In genomic region chr1:34167151-34168057, GRCm38 (mm10) we compare ENCODE assay signal across 7 mouse cellular contexts.
DNase-seq lines count a peak whose midpoint lies in the region; ATAC-seq and TF ChIP-seq lines count a peak whose summit lies in the region.

No protein-coding gene starts in this region.

- DNase-seq in layer of hippocampus, adult 2 months (ENCODE audit: low spot score in 2 of 2), result peak in 1 of 2 experiments; percentile 38
- DNase-seq in layer of hippocampus, postnatal 10 days (ENCODE audit: low spot score in 2 of 2), result no peak
- peak; percentile 65 for DNase-seq in adrenal gland, postnatal 25 days
- peak; percentile 36 for DNase-seq in gastrocnemius, postnatal 25 days
- no peak for DNase-seq in T-cell, adult 2 months (ENCODE audit: low spot score)
- no peak for DNase-seq in spleen, postnatal 4 days (ENCODE audit: low spot score in 2 of 2)

- no peak for TF ChIP-seq CTCF in layer of hippocampus, adult 2 months (conservative IDR thresholded peaks at IDR 0.05)

- H3K9me3 ChIP-seq in limb, embryonic 15.5 days, result no peaks in the 10 kb centered on the region

- ATAC-seq in limb, embryonic 15.5 days (ENCODE audit: insufficient number of reproducible peaks, low FRiP score, low TSS enrichment, low read depth), result no peak

- H3K4me2 ChIP-seq in limb, embryonic 15.5 days, result no peak overlapping the region

- H3K4me3 ChIP-seq in layer of hippocampus, adult 2 months, result no peak overlapping the region
- no peak overlapping the region for H3K4me3 ChIP-seq in limb, embryonic 15.5 days

- H3K27me3 ChIP-seq in limb, embryonic 15.5 days, result no peaks in the 10 kb centered on the region

- H3K9ac ChIP-seq in limb, embryonic 15.5 days, result no peak overlapping the region

- H3K4me1 ChIP-seq in limb, embryonic 15.5 days, result no peaks in the 10 kb centered on the region

- H3K36me3 ChIP-seq in limb, embryonic 15.5 days, result peaks cover 51% of the 10 kb centered on the region

- WGBS in limb, embryonic 15.5 days, result 62% methylated on average over 19 of the region's 19 CpGs

- peak overlapping the region; percentile 67 for H3K27ac ChIP-seq in layer of hippocampus, adult 2 months
- 0 out of 2 replicates have a peak overlapping the region, but pooled peaks have one; percentile 2 for H3K27ac ChIP-seq in limb, embryonic 15.5 days

Comparison
In these comparisons a context has a peak if more than half of its experiments do, and no peak if none do; other contexts are left out.
1. DNase-seq: peak in adrenal gland, postnatal 25 days (single experiment) and gastrocnemius, postnatal 25 days (single experiment); none in layer of hippocampus, postnatal 10 days (0 of 2), T-cell, adult 2 months (single experiment) and spleen, postnatal 4 days (0 of 2).